Mouse (Mus musculus): ENCODE measurements around the gene Nxn.

The Nxn gene

DNA sequence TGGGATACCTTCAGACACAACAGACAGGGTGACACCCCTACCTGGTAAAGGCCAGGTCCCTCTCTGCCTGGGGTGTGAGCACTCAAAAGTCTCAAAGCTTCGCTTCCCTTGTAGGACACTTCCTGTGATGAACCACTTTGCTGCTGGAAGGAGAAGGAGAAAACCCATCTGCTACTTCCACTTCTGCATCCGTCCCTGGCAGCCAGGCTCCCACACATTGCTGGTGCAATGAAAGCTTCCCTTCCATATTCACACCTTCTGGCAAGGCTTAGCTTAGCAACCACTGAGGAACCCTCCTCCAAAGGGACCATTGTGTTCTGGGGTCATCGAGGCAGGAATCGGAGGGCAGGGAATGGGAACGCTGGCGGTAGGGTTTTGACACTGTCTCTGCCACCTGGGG lies 110.3 kb downstream of the Nxn start:
- ChIA-PET CTCF (interaction anchor here in 2 of 4 experiments (1.1 to 3.3 kb wide), 3 partner anchors 10 to 99 kb away, joined by 3 to 11 read pairs (median 4); no protein-coding TSS in a partner anchor), POLR2A (interaction anchor here in 3 of 4 experiments (0.6 to 7.2 kb wide), 13 partner anchors 10 to 110 kb away, joined by 3 to 73 read pairs (median 4); partner anchors contain the start of gene Nxn (in 1 of the 3))

DNA sequence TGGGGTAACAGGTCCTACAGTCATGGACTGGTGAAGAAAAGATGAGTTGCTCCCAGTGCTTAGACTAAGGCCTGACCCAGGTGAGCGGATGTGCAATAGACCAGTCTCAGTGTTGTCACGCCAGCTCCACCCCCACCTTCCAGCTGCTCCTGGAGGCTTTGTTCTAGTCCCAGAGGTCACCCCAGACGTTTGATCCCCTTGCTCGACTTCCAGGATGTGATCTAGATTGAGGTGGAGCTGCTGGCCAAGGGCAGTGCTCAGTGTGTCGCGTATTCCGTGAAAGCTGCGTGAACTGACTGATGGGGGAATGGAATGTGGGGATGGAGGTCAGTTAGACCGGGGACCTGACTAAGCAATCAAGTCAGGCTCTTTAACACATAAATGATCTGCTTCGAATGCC lies 111.6 kb downstream of the Nxn start:
- CTCF ChIA-PET: interaction anchor here (0.6 to 3.3 kb wide), 18 partner anchors 11 to 1631 kb away, joined by 3 to 11 read pairs (median 4); partner anchors contain the start of gene Timm22 (in 1 of the 4)
- POLR2A ChIA-PET: interaction anchor here (0.6 to 7.2 kb wide), 74 partner anchors 7 to 826 kb away, joined by 3 to 73 read pairs (median 4); partner anchors contain the start of genes Glod4 (in 2 of the 4), Mrm3 (in 2 of the 4), Timm22 (in 2 of the 4) and Nxn (in 1 of the 4)

DNA sequence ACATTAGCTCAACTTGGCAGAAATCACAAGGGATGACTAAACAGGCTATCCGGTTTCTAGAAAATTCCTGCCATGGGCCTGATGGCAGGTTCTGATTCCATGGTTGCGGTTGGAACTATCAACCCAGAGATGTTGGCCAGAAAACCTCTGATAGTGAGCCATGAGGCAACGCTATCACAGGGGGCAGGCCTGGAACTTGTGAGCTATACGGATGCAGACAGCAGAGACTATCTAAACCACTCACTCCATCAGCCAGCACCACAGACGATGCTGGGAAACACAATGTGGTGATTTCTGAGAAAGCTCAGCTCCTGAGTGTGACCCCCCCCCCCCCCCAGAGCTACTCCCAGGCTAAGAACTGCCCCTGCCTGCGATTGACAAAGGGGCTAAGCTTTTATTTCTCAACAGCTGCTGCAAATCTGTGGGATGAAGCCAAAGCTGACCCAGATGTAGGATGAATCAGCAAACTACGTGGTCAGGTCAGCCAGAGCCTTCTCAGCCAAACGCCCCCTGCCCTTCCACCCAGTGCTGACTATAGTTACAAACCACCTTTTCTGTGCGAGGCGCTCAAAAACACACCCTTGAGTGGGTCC lies 112.3 kb downstream of the Nxn start:
- POLR2A ChIA-PET: interaction anchor here (0.6 to 7.2 kb wide), 68 partner anchors 8 to 825 kb away, joined by 3 to 73 read pairs (median 4); partner anchors contain the start of genes Timm22 (in 2 of the 4), Glod4 (in 1 of the 4), Mrm3 (in 1 of the 4) and Nxn (in 1 of the 4)
- CTCF ChIA-PET: interaction anchor here (0.6 to 3.3 kb wide), 16 partner anchors 10 to 872 kb away, joined by 3 to 11 read pairs (median 4); no protein-coding TSS in a partner anchor

GRCm38 (mm10) chr11:76285431-76286075 lies 113.4 kb downstream of the Nxn start:
- ChIA-PET POLR2A (interaction anchor here (0.8 to 6.6 kb wide), 27 partner anchors 9 to 128 kb away, joined by 3 to 73 read pairs (median 4); partner anchors contain the start of gene Nxn (in 1 of the 4)), CTCF (interaction anchor here in 1 of 4 experiments (0.7 to 2.6 kb wide), 4 partner anchors 11 to 101 kb away, joined by 3 to 7 read pairs (median 4); no protein-coding TSS in a partner anchor)

GRCm38 (mm10) chr11:76283841-76284240 lies 115.1 kb downstream of the Nxn start:
- ChIA-PET POLR2A (interaction anchor here in 2 of 4 experiments (0.8 to 6.6 kb wide), 12 partner anchors 9 to 115 kb away, joined by 3 to 73 read pairs (median 4); partner anchors contain the start of genes Dbil5 (in 1 of the 2), Gemin4 (in 1 of the 2) and Nxn (in 1 of the 2)), CTCF (interaction anchor here (0.6 to 1.8 kb wide), 9 partner anchors 11 to 253 kb away, joined by 3 to 7 read pairs (median 3); no protein-coding TSS in a partner anchor)

GRCm38 (mm10) chr11:76279971-76280370 lies 119.0 kb downstream of the Nxn start:
- ChIA-PET CTCF (interaction anchor here in 1 of 4 experiments (0.7 kb wide), 1 partner anchor 1477 kb away, joined by 3 read pairs; no protein-coding TSS in a partner anchor), POLR2A (interaction anchor here in 3 of 4 experiments (0.6 to 1.7 kb wide), 7 partner anchors 8 to 1388 kb away, joined by 3 to 8 read pairs (median 4); partner anchors contain the start of gene Nxn (in 1 of the 3))

- ChIA-PET POLR2A (interaction anchor here in 3 of 4 experiments (0.5 to 2.2 kb wide), 16 partner anchors 8 to 1389 kb away, joined by 3 to 9 read pairs (median 4); partner anchors contain the start of gene Nxn (in 1 of the 3)), CTCF (interaction anchor here (0.6 to 1.1 kb wide), 5 partner anchors 42 to 1478 kb away, joined by 3 to 4 read pairs (median 3); partner anchors contain the start of gene Timm22 (in 1 of the 4))
Observed at GRCm38 (mm10) chr11:76278960-76279852, 119.7 kb downstream of the Nxn start.

GRCm38 (mm10) chr11:76272440-76272839 lies 126.5 kb downstream of the Nxn start:
- ChIA-PET POLR2A (interaction anchor here in 3 of 4 experiments (0.6 to 4.4 kb wide), 18 partner anchors 9 to 1032 kb away, joined by 3 to 16 read pairs (median 4); partner anchors contain the start of gene Nxn (in 2 of the 3)), CTCF (interaction anchor here (0.6 to 2.7 kb wide), 57 partner anchors 8 to 1224 kb away, joined by 3 to 35 read pairs (median 5); partner anchors contain the start of genes Timm22 (in 4 of the 4), Nxn (in 3 of the 4) and Gemin4 (in 1 of the 4))

- ChIA-PET CTCF (interaction anchor here in 1 of 4 experiments (0.6 kb wide), 1 partner anchor 138 kb away, joined by 3 read pairs; the partner anchor contains the start of gene Timm22), POLR2A (interaction anchor here in 3 of 4 experiments (0.7 to 2.3 kb wide), 11 partner anchors 9 to 124 kb away, joined by 3 to 10 read pairs (median 4); partner anchors contain the start of genes Glod4 (in 1 of the 3) and Mrm3 (in 1 of the 3))
Observed at GRCm38 (mm10) chr11:76268521-76269065, 130.3 kb downstream of the Nxn start.

DNA sequence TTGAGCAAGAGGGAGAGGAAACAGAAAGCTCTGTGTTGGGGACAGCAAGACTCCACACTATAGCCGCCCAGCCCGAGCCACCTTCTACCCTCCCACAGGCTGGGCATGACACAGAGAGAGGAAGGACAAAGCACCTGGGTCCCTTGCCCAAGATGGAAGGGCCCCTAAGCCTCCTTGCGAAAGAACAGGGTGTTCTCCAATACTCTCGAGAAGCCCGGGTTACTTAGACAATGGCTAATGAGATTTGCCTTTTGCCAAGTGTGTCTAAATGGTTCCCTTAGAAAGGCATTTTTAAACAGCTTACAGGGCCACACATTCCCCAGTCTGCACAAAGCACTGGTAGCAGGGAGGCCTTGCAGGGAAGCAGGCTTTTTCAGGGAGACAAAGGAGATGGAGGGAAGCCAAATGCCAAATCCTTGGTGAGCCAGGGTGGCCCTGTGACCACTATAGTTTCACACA lies 130.9 kb downstream of the Nxn start:
- ChIA-PET CTCF (interaction anchor here in 1 of 4 experiments (0.6 kb wide), 2 partner anchors 74 to 138 kb away, joined by 3 read pairs; partner anchors contain the start of gene Timm22), POLR2A (interaction anchor here in 3 of 4 experiments (0.7 to 2.3 kb wide), 12 partner anchors 8 to 125 kb away, joined by 3 to 10 read pairs (median 4); partner anchors contain the start of genes Glod4 (in 1 of the 3) and Mrm3 (in 1 of the 3))

DNA sequence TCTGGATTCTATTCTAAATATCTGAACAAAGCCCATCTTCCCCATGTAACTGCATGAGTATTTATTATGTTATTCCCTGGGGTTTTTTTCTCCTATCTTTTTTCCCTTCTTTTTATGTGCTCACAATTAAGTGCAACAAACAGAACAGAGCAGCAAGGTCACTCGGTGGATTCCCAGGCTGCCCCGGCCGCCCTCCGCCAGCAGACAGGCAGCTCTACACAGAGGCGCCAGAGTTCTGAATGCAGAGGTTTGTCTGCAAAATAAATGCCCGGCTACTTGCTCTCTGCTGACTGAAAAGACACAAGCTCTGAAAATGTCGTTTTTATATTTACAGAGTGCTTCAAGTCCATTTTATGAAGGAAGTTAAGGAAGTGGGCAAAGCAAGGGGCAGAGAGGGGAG lies 131.4 kb downstream of the Nxn start:
- POLR2A ChIA-PET: interaction anchor here in 2 of 4 experiments (0.6 to 2.3 kb wide), 7 partner anchors 10 to 294 kb away, joined by 3 to 10 read pairs (median 5); partner anchors contain the start of genes Glod4 (in 1 of the 2) and Mrm3 (in 1 of the 2)
- CTCF ChIA-PET: interaction anchor here in 1 of 4 experiments (0.6 to 1.3 kb wide), 2 partner anchors 74 to 131 kb away, joined by 3 read pairs; partner anchors contain the start of gene Nxn

DNA sequence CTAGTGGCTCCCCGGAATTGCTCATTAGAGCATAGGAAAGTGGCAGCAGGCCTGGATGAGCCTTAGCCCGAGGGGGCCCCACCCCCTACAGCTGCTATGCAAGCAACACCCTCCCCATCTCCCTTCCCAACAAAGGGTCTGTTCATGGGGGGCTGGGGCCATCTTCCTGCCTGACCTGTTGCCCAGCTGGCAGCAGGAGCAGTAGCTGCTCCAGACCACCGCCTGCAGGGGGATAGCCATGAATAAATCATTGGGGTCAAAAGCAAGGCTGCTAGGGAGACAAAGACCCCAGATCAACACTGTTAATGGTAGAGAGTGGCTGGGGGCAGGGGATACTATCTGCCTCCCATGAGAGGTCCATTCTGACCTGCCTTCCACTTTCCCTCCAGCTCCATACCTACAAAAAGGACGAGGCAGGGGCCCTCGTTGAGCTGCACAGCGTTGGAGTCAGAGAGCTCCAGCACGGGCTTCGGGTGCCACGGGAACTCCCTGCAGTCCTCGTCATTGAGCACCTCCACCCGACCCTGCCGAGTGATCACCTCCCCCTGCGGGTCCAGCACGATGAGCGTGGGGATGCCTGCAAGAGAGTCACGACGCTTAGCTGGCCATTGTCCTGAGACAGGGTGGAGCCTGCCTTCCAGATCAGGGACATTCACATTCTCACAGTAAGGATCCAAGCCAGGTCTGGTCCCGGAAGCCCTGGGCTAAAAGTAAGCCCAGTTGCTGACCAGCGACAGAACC lies 136.2 kb downstream of the Nxn start:
- ChIA-PET POLR2A (interaction anchor here (0.5 to 4.3 kb wide), 40 partner anchors 9 to 206 kb away, joined by 3 to 18 read pairs (median 4); partner anchors contain the start of genes Timm22 (in 2 of the 4) and Nxn (in 1 of the 4)), CTCF (interaction anchor here (0.6 to 5.0 kb wide), 15 partner anchors 9 to 461 kb away, joined by 3 to 21 read pairs (median 4); partner anchors contain the start of genes Timm22 (in 2 of the 4) and Nxn (in 1 of the 4))

DNA sequence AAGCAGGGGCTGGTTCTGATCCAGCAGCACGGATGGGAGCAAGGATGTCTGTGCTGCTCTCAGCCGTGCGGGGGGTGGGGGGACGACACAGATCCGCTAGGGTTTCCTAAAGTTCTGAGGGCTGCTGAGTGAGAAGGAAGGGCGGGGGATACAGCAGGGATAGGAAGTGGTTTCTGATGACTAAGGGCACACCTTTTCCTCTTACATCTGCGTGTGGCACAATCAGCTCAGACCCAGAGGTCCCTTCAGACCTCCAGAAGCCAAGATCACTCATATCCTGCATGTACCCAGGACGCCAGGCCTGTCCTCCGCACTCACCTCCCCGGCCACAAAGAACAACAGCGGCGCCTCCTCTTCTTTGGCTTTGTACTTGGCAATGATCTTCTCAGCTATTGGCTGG lies 137.7 kb downstream of the Nxn start:
- POLR2A ChIA-PET: interaction anchor here in 3 of 4 experiments (0.6 to 4.3 kb wide), 10 partner anchors 9 to 152 kb away, joined by 3 to 18 read pairs (median 6); partner anchors contain the start of gene Timm22 (in 1 of the 3)

DNA sequence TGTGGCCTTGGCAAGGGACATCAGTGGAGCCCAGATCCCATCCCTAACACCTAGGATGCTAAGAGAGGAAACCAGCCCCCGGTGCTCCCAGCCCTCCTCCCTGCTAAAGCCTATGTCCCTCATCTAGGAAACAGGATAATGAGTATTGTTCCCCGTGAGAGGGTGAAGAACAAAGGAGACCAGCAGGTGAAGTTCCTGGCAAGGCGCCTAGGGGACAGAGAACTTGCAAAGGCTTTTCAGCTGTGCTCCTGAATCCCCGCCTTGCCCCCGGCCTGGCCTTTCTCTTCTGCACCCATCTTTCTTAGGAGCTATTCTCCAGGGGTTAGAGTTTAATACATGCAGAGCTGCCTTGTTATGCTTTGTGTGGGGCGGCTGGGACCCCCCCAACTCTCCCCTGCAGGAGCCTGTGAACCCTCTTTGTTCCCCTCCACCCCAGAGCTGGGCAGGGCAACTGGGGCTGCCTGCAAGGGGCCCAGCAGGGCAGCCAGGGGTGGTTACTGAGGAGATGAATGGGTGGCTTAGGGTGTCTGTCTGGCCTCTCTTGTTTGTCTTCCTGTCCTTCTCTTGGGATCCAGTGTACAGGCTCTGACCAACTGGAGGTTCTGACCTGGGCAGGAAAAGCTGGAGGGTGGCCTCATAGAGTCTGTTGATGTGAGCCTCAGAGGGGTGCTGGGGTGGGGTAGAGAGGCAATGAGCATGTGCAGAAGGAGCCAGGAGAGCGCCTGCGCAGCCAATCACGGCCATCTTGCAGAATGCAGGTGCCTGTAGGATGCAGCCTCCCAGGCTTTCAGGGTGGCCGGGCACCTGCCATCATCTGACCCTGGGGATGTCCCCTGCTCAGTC lies 138.5 kb downstream of the Nxn start:
- ChIA-PET POLR2A (interaction anchor here in 2 of 4 experiments (0.6 to 4.3 kb wide), 9 partner anchors 8 to 146 kb away, joined by 3 to 18 read pairs (median 4); partner anchors contain the start of gene Timm22 (in 1 of the 2)), CTCF (interaction anchor here in 1 of 4 experiments (1.0 kb wide), 1 partner anchor 138 kb away, joined by 3 read pairs; no protein-coding TSS in a partner anchor)

More for the DNA sequence above, 137.7 kb downstream of the Nxn start:
- CTCF ChIA-PET: interaction anchor here in 3 of 4 experiments (0.9 to 3.4 kb wide), 5 partner anchors 8 to 137 kb away, joined by 3 to 21 read pairs (median 3); partner anchors contain the start of genes Dbil5 (in 1 of the 3) and Gemin4 (in 1 of the 3)

All from embryonic stem cell, embryonic (primary cell).